Mouse (Mus musculus): ENCODE measurements around the gene Fes. TPM values are rescaled to one million over a fixed set of nuclear protein-coding genes. Genes with fewer than 3 reads are reported as not detected.

Fes gene
- polyA plus RNA-seq, 1 experiment from 2014 or later = 8.0 TPM

DNA sequence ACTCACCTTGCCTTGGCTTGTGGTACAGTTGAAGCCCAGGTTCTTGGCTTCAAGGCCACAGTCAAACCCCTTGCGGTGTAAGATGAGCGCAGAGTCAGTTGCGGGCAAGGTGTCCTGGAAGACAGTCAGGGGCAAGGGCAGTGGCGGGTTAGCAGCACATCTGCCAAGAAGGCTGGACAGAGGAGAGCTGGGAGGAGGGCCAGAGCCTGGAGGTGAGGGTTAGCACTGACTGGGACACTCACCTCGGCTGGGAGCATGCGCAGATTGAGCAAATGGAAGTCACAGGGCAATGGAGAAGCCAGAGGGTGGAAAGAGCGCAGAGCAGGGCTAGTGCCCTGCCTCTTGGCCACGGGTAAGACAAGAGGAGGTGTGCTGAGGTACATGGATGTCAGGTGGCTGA, 34.8 kb downstream of the Fes start:
- peaks cover 69% of the 10 kb centered on the region for H3K36me3 ChIP-seq (ENCODE audit: control insufficient read depth, insufficient read depth, low read length)
- H3K9ac ChIP-seq (ENCODE audit: low read length) = no peak overlapping the region
- no peaks in the 10 kb centered on the region for H3K27me3 ChIP-seq (replicated peaks; ENCODE audit: control insufficient read depth, insufficient read depth, low read length)
- no peak overlapping the region for H3K4me2 ChIP-seq (ENCODE audit: low read length)
- no peak for ATAC-seq (replicated peaks; ENCODE audit: low FRiP score, low TSS enrichment, low read depth)
- no peak for DNase-seq (ENCODE audit: low spot score)
- 0 out of 2 replicates have a peak, but pooled peaks cover 3% of the 10 kb centered on the region for H3K4me1 ChIP-seq (replicated peaks; ENCODE audit: control insufficient read depth, insufficient read depth, low read length)
- no peak overlapping the region for H3K27ac ChIP-seq (ENCODE audit: low read depth)
- WGBS = 90% methylated on average over 8 of the region's 8 CpGs
- H3K4me3 ChIP-seq (ENCODE audit: low read depth, low read length) = no peak overlapping the region
- no peaks in the 10 kb centered on the region for H3K9me3 ChIP-seq (ENCODE audit: control insufficient read depth, low read length)

DNA sequence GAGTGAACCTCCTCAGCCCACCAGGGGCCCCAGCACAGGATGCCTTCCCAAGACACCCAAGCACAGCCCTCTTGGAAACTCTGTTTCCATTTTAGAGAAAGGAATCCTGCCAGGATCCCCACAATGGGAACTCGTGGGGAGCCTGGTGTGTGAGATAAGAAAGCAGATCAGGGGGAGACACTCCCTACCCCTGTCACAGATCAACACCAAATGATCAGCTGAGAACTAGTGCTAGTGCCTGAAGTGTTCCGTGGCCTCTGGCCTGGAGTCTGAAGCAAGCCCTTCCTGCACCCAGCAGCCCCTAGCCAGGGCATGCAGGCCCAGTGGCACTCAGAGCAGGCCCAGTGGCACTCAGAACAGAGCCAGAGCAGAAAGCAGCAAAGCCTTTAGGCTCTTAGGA, 36.9 kb downstream of the Fes start:
- Histone ChIP-seq H3K9ac (ENCODE audit: low read length) (no peak overlapping the region), H3K27me3 (replicated peaks; ENCODE audit: control insufficient read depth, insufficient read depth, low read length) (no peaks in the 10 kb centered on the region), H3K4me3 (ENCODE audit: low read depth, low read length) (no peak overlapping the region), H3K27ac (ENCODE audit: low read depth) (no peak overlapping the region), H3K9me3 (ENCODE audit: control insufficient read depth, low read length) (no peaks in the 10 kb centered on the region), H3K4me2 (ENCODE audit: low read length) (no peak overlapping the region), H3K4me1 (replicated peaks; ENCODE audit: control insufficient read depth, insufficient read depth, low read length) (peaks cover 13% of the 10 kb centered on the region; the same call in 1 of the 2 replicates), H3K36me3 (ENCODE audit: control insufficient read depth, insufficient read depth, low read length) (peaks cover 48% of the 10 kb centered on the region)
- 69% methylated on average over 2 of the region's 2 CpGs for WGBS
- no peak for DNase-seq (ENCODE audit: low spot score)
- no peak for ATAC-seq (replicated peaks; ENCODE audit: low FRiP score, low TSS enrichment, low read depth)

DNA sequence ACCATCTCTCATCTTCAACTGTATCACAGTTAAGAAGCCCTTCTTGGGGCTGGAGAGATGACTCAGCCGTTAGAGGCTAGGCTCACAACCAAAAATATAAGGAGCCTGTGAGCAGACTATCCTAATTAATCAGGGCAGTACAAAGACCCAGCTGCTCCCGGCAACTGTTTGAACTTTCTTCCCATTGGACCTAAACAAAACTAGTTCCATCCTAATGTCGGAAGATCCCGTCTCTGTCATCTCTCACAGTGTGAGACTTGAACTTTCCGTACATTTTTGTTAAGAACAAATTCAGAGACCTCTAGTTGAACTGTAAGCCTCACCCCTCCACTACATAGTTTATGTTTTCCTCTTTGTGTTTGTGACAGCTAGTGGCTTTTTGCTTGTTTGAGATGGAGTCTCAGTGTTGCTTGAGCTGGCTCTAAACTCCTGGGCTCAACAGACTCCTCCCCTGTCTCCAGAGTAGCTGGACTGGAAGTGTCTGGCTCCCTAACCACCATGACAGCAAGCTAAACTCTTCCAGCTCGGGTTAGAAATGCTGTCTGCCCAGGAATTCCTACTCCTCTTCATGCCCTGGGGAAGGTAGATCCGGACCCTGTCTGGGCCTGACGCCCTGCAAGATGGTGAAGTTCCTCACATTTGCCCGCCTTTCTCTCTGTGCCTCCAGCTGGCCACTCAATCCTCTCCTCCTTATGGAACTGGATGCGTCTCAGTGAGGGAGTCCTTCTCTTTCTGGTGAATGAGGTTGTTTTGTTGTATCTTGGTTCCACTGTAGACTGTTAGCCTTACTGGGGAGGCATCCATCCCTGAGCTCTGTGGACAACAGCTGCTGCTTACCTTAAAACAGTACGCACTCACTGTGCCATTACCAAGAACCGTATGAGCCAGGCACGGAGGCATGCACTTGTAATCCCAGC, 39.8 kb downstream of the Fes start:
- H3K9ac ChIP-seq (ENCODE audit: low read length) = no peak overlapping the region
- no peaks in the 10 kb centered on the region for H3K9me3 ChIP-seq (ENCODE audit: control insufficient read depth, low read length)
- H3K27me3 ChIP-seq (replicated peaks; ENCODE audit: control insufficient read depth, insufficient read depth, low read length) = no peaks in the 10 kb centered on the region
- 41% methylated on average over 13 of the region's 13 CpGs for WGBS
- no peak overlapping the region for H3K4me3 ChIP-seq (ENCODE audit: low read depth, low read length)
- H3K4me2 ChIP-seq (ENCODE audit: low read length) = peak overlapping the region; percentile 15; the same call in 1 of the 2 replicates
- peaks cover 19% of the 10 kb centered on the region; the same call in 1 of the 2 replicates for H3K4me1 ChIP-seq (replicated peaks; ENCODE audit: control insufficient read depth, insufficient read depth, low read length)
- peak overlapping the region; percentile 77 for H3K27ac ChIP-seq (ENCODE audit: low read depth)
- H3K36me3 ChIP-seq (ENCODE audit: control insufficient read depth, insufficient read depth, low read length) = peaks cover 27% of the 10 kb centered on the region
- DNase-seq (ENCODE audit: low spot score) = peak; percentile 58
- peak; percentile 12; the same call in 1 of the 2 replicates for ATAC-seq (replicated peaks; ENCODE audit: low FRiP score, low TSS enrichment, low read depth)

DNA sequence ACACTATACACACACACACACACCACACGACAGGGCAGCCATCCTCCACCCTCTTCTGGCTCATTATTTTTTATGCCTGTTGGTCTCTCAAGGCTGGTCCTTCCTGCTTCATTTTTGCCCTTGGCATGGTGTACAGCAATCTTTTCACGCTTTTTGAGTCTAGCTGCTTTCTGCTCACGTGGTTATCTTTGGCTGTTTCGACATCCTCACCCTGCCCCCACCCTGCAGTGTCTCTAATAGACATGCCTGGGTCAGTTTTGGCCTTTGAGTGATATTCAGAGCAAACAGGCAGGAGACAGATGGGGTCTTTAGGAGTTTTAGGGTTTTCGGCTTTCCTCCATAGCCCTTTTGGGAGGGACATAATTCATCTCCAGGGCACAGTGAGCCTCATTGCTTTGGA, 40.9 kb downstream of the Fes start:
- H3K27me3 ChIP-seq (replicated peaks; ENCODE audit: control insufficient read depth, insufficient read depth, low read length) = no peaks in the 10 kb centered on the region
- no peak overlapping the region for H3K4me2 ChIP-seq (ENCODE audit: low read length)
- peaks cover 19% of the 10 kb centered on the region; the same call in 1 of the 2 replicates for H3K4me1 ChIP-seq (replicated peaks; ENCODE audit: control insufficient read depth, insufficient read depth, low read length)
- DNase-seq (ENCODE audit: low spot score) = no peak
- 81% methylated on average over 5 of the region's 5 CpGs for WGBS
- peak overlapping the region; percentile 77; the same call in 1 of the 2 replicates for H3K27ac ChIP-seq (ENCODE audit: low read depth)
- ATAC-seq (replicated peaks; ENCODE audit: low FRiP score, low TSS enrichment, low read depth) = no peak
- peaks cover 17% of the 10 kb centered on the region for H3K36me3 ChIP-seq (ENCODE audit: control insufficient read depth, insufficient read depth, low read length)
- H3K9ac ChIP-seq (ENCODE audit: low read length) = no peak overlapping the region
- H3K4me3 ChIP-seq (ENCODE audit: low read depth, low read length) = no peak overlapping the region
- no peaks in the 10 kb centered on the region for H3K9me3 ChIP-seq (ENCODE audit: control insufficient read depth, low read length)

DNA sequence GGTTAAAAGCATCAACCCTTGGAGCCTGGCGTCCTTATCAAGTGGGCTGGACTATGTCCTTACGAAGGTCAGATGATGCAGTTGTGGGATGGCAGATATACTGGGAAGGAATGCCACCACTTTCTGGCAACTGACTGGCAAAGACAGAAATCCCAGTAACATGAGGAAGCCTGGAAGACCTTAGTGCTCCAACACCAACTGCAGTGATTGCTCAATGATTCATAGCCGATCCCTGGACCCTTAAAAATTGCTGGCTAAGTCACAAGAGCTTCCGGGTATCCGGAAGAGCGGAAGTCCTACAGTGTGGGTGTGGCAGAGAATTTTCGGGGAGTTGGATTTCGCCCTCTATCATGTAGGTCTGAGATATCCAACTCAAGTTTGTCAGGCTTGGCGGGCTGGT, 41.6 kb downstream of the Fes start:
- DNase-seq (ENCODE audit: low spot score) (no peak), ATAC-seq (replicated peaks; ENCODE audit: low FRiP score, low TSS enrichment, low read depth) (no peak)
- Histone ChIP-seq H3K9me3 (ENCODE audit: control insufficient read depth, low read length) (no peaks in the 10 kb centered on the region), H3K4me2 (ENCODE audit: low read length) (no peak overlapping the region), H3K4me3 (ENCODE audit: low read depth, low read length) (no peak overlapping the region), H3K9ac (ENCODE audit: low read length) (no peak overlapping the region), H3K27me3 (replicated peaks; ENCODE audit: control insufficient read depth, insufficient read depth, low read length) (no peaks in the 10 kb centered on the region), H3K27ac (ENCODE audit: low read depth) (no peak overlapping the region), H3K4me1 (replicated peaks; ENCODE audit: control insufficient read depth, insufficient read depth, low read length) (peaks cover 19% of the 10 kb centered on the region; the same call in 1 of the 2 replicates), H3K36me3 (ENCODE audit: control insufficient read depth, insufficient read depth, low read length) (peaks cover 12% of the 10 kb centered on the region)
- 94% methylated on average over 9 of the region's 9 CpGs for WGBS

DNA sequence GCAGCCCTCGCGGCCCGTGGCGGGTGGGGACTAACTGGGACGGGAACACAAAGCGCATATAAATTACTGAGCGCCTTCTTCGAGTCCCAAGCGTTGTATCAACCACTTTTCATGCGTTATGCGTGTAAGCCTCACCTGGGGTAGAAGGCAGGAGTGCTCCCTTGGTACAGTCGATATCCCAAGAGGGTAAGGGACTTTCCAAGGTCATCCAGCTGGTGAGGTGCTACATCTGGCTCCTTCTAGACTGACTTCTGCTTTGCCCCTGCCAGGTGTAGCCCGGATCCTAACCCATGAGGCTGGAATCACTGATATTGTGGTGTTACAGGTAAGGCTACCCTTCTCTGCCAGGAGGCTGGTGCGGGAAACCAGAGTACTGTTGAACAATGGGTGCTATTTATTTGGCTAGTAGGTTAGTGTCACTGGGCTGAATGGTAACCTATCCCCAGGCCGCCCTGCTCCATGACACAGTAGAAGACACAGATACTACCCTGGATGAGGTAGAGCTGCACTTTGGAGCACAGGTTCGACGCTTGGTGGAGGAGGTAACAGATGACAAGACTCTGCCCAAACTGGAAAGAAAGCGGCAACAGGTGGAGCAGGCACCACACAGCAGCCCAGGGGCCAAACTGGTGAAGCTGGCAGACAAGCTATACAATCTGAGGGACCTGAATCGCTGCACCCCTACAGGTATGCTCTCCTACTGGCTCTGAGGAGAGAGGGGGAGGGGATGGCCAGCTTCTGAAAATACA, 44.3 kb downstream of the Fes start:
- peak overlapping the region; percentile 60 for H3K27ac ChIP-seq (ENCODE audit: low read depth)

DNA sequence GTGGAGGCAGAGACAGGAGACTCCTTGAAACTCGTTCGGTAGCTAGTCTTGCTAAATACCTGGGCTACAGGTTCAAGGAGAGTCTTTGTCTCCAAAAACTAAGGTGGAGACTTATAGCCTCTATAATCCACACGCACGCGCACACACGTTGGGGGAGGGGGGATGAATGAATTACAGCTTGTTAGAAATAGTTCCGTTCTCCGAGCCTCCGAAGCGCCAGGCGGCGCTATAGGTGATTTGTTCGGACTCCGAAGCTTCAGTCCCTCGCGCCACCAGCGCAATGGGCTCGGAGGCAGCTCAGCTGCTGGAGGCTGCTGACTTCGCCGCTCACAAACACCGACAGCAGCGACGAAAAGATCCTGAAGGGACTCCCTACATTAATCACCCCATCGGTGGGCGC, 44.9 kb downstream of the Fes start, which contains the start of gene Hddc3:
Gene Hddc3 (plus strand): TSS at position 247 of the 400 bp plus-strand sequence.
- ATAC-seq (replicated peaks; ENCODE audit: low FRiP score, low TSS enrichment, low read depth) (no peak; the same call in 1 of the 2 replicates), DNase-seq (ENCODE audit: low spot score) (peak; percentile 98)
- Histone ChIP-seq H3K9ac (ENCODE audit: low read length) (peak within 1 kb of the TSS; percentile 78), H3K27ac (ENCODE audit: low read depth) (peak within 1 kb of the TSS; percentile 60), H3K4me3 (ENCODE audit: low read depth, low read length) (peak within 1 kb of the TSS; percentile 56), H3K9me3 (ENCODE audit: control insufficient read depth, low read length) (no peaks in the 10 kb centered on the region), H3K4me2 (ENCODE audit: low read length) (peak within 1 kb of the TSS; percentile 94), H3K4me1 (replicated peaks; ENCODE audit: control insufficient read depth, insufficient read depth, low read length) (peaks cover 33% of the 10 kb centered on the region; the same call in 1 of the 2 replicates), H3K27me3 (replicated peaks; ENCODE audit: control insufficient read depth, insufficient read depth, low read length) (no peaks in the 10 kb centered on the region), H3K36me3 (ENCODE audit: control insufficient read depth, insufficient read depth, low read length) (no peaks in the 10 kb centered on the region)
- WGBS = 2% methylated on average over 25 of the region's 25 CpGs

More for the DNA sequence above, 44.3 kb downstream of the Fes start:
- no peak for DNase-seq (ENCODE audit: low spot score)
- Histone ChIP-seq H3K9me3 (ENCODE audit: control insufficient read depth, low read length) (no peaks in the 10 kb centered on the region), H3K4me2 (ENCODE audit: low read length) (peak overlapping the region; percentile 94), H3K36me3 (ENCODE audit: control insufficient read depth, insufficient read depth, low read length) (no peaks in the 10 kb centered on the region), H3K4me3 (ENCODE audit: low read depth, low read length) (peak overlapping the region; percentile 56), H3K27me3 (replicated peaks; ENCODE audit: control insufficient read depth, insufficient read depth, low read length) (no peaks in the 10 kb centered on the region), H3K9ac (ENCODE audit: low read length) (peak overlapping the region; percentile 78), H3K4me1 (replicated peaks; ENCODE audit: control insufficient read depth, insufficient read depth, low read length) (peaks cover 33% of the 10 kb centered on the region; the same call in 1 of the 2 replicates)
- peak; percentile 6; the same call in 1 of the 2 replicates for ATAC-seq (replicated peaks; ENCODE audit: low FRiP score, low TSS enrichment, low read depth)
- 24% methylated on average over 19 of the region's 19 CpGs for WGBS

DNA sequence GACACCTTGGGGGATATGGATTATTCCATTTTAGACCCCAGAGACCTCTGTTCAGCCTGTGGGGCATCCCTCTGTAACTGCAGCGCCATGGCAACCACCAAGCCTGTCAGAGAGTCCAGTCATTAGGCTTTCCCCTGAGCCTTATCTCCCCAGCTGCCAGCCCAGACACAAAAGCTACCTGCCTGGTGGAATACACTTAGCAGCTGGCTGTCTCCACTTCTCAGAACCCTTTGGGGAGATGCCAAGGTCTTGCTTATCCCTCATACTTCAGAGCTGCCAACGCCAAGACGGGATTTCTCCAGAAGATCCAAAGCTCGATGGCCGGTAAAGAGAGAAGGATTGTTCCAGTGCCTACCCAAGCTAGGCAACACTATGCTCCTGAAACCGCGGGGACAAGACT, 46.0 kb downstream of the Fes start:
- Histone ChIP-seq H3K9me3 (ENCODE audit: control insufficient read depth, low read length) (no peaks in the 10 kb centered on the region), H3K36me3 (ENCODE audit: control insufficient read depth, insufficient read depth, low read length) (peaks cover 8% of the 10 kb centered on the region), H3K9ac (ENCODE audit: low read length) (no peak overlapping the region), H3K4me3 (ENCODE audit: low read depth, low read length) (no peak overlapping the region), H3K4me2 (ENCODE audit: low read length) (no peak overlapping the region), H3K27me3 (replicated peaks; ENCODE audit: control insufficient read depth, insufficient read depth, low read length) (no peaks in the 10 kb centered on the region), H3K4me1 (replicated peaks; ENCODE audit: control insufficient read depth, insufficient read depth, low read length) (peaks cover 23% of the 10 kb centered on the region; the same call in 1 of the 2 replicates), H3K27ac (ENCODE audit: low read depth) (no peak overlapping the region)
- DNase-seq (ENCODE audit: low spot score) = no peak
- no peak for ATAC-seq (replicated peaks; ENCODE audit: low FRiP score, low TSS enrichment, low read depth)
- WGBS = 81% methylated on average over 7 of the region's 7 CpGs

Data from intestine, embryonic 14.5 days (tissue).